Mouse (Mus musculus): ENCODE results near the gene Baz2b. TPM values are rescaled to one million over a fixed set of nuclear protein-coding genes. Genes with fewer than 3 reads are reported as not detected.
"Not testable (repeated sequence)": the region's sequence is repeated elsewhere in the genome, so short reads cannot be mapped to it uniquely, and the experiment has no call there.

Gene Baz2b
- polyA plus RNA-seq, 1 experiment from 2014 or later: 41.9 TPM

DNA sequence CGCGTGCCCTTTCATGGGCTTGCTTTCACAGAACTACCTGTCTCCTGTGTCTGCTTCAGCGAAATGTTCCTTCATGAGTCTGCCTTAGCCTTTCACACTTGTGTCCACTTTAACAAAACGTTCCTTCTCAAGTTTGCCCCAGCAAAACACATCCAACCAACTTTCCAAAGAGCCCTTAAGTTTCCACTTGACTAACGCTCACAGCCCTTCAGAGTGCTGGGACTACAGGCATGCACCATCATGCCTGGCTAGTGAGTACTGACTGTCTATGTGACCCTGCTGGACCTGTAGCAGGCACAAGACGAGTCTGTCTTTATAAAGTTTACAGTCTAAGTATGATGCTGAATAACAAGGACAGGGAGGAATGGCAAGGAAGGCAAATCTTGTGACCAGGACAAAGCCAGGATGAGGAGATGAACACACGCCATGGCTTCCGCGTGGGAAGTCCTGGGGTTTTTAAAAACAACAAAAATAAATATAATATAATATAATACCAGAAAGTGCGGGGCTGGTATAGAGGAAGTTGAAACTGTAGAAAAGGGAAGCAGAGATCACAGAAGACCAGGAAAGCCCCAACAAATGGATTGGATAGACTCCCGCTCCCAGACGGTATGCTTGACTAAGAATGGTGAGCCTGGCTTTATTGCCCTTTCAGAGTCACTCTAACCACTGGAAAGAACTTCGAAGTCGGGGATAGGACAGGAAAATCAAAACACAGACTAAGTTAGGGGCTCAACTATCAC lies 120.7 kb downstream of the Baz2b start:
- peaks cover 37% of the 10 kb centered on the region for H3K4me1 ChIP-seq
- no peaks in the 10 kb centered on the region for H3K9me3 ChIP-seq
- H3K36me3 ChIP-seq: peaks cover 17% of the 10 kb centered on the region
- no peak overlapping the region for H3K9ac ChIP-seq
- H3K4me2 ChIP-seq: no peak overlapping the region
- peak overlapping the region; percentile 78 for H3K27ac ChIP-seq (replicated peaks)
- no peaks in the 10 kb centered on the region for H3K27me3 ChIP-seq (replicated peaks)
- ATAC-seq (ENCODE audit: extremely low read depth, insufficient number of reproducible peaks, low FRiP score, low TSS enrichment): no peak
- no peak overlapping the region for H3K4me3 ChIP-seq
- 84% methylated on average over 14 of the region's 14 CpGs for WGBS

DNA sequence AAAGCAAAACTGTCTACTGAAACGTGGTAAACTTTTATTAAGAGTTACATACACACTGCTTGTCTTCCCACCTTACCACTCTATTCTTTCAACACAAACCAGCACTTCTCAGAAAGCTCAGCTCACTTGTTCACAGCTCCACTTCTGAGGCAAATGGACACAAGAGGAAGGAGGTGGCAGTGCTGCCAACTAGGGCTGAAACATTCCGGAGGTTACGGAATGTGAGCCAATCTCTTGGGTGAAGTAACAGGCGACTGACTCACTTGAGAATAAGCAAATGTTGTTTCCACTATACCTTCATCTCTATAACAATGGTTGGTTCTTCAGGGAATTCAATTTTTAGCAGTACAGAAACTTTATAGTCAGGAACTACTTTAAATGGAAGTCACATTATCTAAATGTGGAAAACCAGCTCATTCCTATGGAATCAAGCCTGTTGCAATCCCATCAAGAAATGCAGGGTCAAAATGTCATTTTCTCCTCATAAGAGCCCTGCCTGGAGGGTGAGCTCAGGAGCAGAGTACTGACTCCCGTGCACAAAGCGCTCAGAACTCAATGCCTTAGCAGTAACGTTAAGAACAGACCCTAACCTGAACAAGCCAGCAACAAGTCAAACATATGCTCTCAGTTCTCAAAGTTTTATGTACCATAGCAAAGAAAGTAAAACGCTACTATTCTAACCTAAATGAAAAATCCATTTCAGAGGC lies 123.3 kb downstream of the Baz2b start:
- Histone ChIP-seq H3K36me3 (peaks cover 12% of the 10 kb centered on the region), H3K4me3 (no peak overlapping the region), H3K27ac (replicated peaks) (peak overlapping the region; percentile 74), H3K9ac (no peak overlapping the region), H3K4me2 (no peak overlapping the region), H3K4me1 (peaks cover 56% of the 10 kb centered on the region), H3K9me3 (no peaks in the 10 kb centered on the region), H3K27me3 (replicated peaks) (no peaks in the 10 kb centered on the region)
- ATAC-seq (ENCODE audit: extremely low read depth, insufficient number of reproducible peaks, low FRiP score, low TSS enrichment): no peak
- 47% methylated on average over 8 of the region's 8 CpGs for WGBS

DNA sequence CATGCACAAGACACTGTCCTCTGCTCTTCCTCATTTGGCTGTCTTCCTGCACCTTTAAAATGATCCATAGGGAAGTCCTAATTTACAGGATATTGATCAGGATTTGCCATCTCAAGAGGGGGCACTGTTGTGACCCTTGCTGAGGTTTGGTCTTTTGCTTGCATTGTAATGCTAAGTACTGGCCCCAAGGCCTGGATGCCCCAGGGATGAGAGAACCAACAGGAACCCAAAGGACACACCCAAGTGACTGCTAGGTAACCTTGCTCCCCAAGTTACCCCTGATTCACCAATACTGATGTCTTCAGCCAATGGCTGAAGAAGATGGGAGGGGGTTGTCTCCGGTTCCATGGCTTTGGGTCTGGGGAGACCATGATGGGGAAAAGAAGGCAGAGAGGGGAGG lies 124.8 kb downstream of the Baz2b start:
- no peak for ATAC-seq (ENCODE audit: extremely low read depth, insufficient number of reproducible peaks, low FRiP score, low TSS enrichment)
- Histone ChIP-seq H3K4me2 (no peak overlapping the region), H3K27me3 (replicated peaks) (no peaks in the 10 kb centered on the region), H3K4me1 (peaks cover 61% of the 10 kb centered on the region), H3K4me3 (no peak overlapping the region), H3K36me3 (0 out of 2 replicates have a peak, but pooled peaks cover 7% of the 10 kb centered on the region), H3K9me3 (no peaks in the 10 kb centered on the region), H3K27ac (replicated peaks) (no peak overlapping the region), H3K9ac (no peak overlapping the region)
- 96% methylated on average over 1 of the region's 1 CpGs for WGBS

DNA sequence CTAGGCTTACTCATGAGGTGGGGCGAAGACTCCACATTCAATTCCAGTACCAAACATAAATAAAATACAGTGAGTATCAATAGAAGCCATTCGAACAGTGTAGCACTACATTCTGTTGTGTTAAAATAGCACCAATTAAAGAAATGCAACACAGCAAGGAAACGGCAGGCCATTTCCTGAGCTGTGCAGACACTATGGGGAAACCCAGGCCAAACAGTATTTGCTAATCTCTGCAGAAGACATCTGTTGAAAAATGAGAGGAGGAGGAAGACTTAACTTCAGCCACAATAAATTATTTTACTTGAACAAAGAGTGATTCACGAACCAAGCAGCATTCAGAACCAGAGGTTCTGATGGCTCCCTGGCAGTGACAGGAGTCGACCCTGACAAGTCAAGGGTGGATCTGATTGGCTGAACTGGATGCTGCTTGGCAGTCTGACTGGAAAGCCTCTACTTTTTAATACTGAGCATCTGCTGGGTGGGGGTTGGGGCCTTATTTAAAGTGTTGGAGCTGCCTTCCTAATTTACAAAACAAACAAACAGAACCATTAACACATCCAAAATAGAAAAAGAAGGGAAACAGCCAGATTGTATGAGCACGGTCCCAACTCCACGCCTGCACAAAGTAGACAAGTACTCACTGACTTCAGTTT lies 126.5 kb downstream of the Baz2b start:
- H3K4me1 ChIP-seq: peaks cover 53% of the 10 kb centered on the region
- no peaks in the 10 kb centered on the region for H3K27me3 ChIP-seq (replicated peaks)
- H3K27ac ChIP-seq (replicated peaks): peak overlapping the region; percentile 36; the same call in 1 of the 2 replicates
- WGBS: 61% methylated on average over 7 of the region's 7 CpGs
- H3K9me3 ChIP-seq: no peaks in the 10 kb centered on the region
- H3K9ac ChIP-seq: no peak overlapping the region
- H3K4me3 ChIP-seq: no peak overlapping the region
- no peaks in the 10 kb centered on the region for H3K36me3 ChIP-seq
- ATAC-seq (ENCODE audit: extremely low read depth, insufficient number of reproducible peaks, low FRiP score, low TSS enrichment): no peak
- H3K4me2 ChIP-seq: no peak overlapping the region

DNA sequence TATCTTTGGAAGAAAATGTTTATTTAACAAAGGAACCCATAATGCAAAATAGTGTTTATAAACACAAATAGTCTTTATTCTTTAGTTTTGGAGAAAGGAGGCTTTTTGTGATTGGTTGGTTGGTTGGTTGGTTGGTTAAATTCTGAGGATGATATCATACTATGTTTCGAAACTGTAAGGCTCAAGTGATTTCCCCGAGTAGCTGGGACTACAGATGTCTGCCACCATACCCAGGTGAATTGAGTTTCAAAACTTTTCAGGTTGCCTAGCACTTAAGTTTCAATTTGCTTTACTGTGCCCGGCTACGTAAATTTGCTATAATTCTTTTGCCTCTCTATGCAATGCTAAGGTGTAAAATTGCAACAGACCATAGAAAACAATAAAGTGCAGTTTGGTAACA lies 127.4 kb downstream of the Baz2b start:
- no peak overlapping the region for H3K4me3 ChIP-seq
- no peaks in the 10 kb centered on the region for H3K9me3 ChIP-seq
- no peak overlapping the region for H3K4me2 ChIP-seq
- H3K27me3 ChIP-seq (replicated peaks): no peaks in the 10 kb centered on the region
- no peak overlapping the region for H3K27ac ChIP-seq (replicated peaks)
- H3K9ac ChIP-seq: no peak overlapping the region
- no peaks in the 10 kb centered on the region for H3K36me3 ChIP-seq
- WGBS: 88% methylated on average over 4 of the region's 4 CpGs
- ATAC-seq (ENCODE audit: extremely low read depth, insufficient number of reproducible peaks, low FRiP score, low TSS enrichment): no peak
- peaks cover 56% of the 10 kb centered on the region for H3K4me1 ChIP-seq

DNA sequence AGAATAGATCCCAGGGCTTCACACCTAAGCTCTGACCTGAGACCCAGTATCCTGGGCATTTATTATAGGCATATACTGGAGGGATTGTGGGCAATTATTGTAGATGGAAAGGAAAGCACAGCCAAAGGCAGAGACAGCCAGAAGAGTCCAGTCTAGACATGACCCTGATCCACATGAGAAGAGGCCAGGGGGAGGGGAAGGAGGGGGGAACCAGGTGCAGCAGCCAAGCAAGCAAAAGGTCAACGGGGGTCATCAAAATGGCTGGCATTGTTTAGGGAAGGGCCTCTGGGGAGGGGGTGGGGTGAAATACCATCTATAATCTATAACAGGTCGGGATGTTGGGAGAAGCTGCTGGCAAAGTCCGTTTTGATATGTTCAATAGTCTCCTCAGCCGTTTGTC lies 128.8 kb downstream of the Baz2b start:
- Histone ChIP-seq H3K4me1 (peaks cover 54% of the 10 kb centered on the region), H3K4me2 (no peak overlapping the region), H3K4me3 (no peak overlapping the region), H3K27ac (replicated peaks) (no peak overlapping the region), H3K27me3 (replicated peaks) (no peaks in the 10 kb centered on the region), H3K36me3 (no peaks in the 10 kb centered on the region), H3K9ac (no peak overlapping the region), H3K9me3 (no peaks in the 10 kb centered on the region)
- no peak for ATAC-seq (ENCODE audit: extremely low read depth, insufficient number of reproducible peaks, low FRiP score, low TSS enrichment)
- whole genome bisulfite sequencing: 56% methylated on average over 4 of the region's 4 CpGs

DNA sequence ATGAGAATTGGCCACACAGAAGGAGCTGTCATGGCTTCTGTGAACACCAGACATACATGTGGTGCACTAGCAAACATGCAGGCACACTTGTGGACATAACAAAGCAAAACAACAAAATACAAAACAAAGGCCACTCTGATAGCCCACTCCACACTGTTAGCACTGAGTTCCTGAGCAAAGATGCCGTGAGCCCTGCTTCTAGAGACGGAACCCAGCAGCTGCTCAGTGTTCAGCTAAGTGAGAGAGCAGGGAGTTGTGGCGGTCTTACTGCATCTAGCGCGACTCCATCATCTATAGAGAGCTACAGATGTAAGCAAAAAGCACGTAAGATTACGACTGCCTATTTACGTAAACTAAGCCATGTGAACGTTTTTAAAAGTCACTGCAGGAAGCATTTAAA lies 132.0 kb downstream of the Baz2b start:
- H3K4me1 ChIP-seq: peaks cover 37% of the 10 kb centered on the region
- no peak overlapping the region for H3K9ac ChIP-seq
- no peak overlapping the region for H3K4me3 ChIP-seq
- peak overlapping the region; percentile 48; the same call in 1 of the 2 replicates for H3K27ac ChIP-seq (replicated peaks)
- no peaks in the 10 kb centered on the region for H3K9me3 ChIP-seq
- WGBS: 80% methylated on average over 9 of the region's 9 CpGs
- ATAC-seq (ENCODE audit: extremely low read depth, insufficient number of reproducible peaks, low FRiP score, low TSS enrichment): no peak
- H3K27me3 ChIP-seq (replicated peaks): no peaks in the 10 kb centered on the region
- H3K4me2 ChIP-seq: no peak overlapping the region
- peaks cover 13% of the 10 kb centered on the region for H3K36me3 ChIP-seq

DNA sequence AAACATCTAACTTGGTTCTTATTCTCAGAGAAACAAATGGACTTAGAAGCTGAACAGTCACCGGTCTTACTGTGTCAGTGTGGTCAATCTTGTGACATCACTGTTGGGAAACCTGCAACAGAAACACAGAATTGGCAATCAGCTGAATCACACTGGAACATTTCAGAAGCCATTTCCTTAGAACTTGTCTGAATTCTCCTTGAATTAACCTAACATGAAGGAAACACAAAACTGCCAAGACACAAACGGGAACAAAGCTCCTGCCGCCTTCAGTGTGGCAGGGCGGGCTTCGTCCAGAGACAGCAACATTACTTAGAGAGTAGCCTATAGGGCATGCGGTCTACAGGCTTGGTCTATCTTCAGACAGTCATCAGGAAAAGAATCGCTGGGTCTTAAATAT lies 132.8 kb downstream of the Baz2b start:
- no peak for ATAC-seq (ENCODE audit: extremely low read depth, insufficient number of reproducible peaks, low FRiP score, low TSS enrichment)
- 56% methylated on average over 7 of the region's 7 CpGs for WGBS
- H3K27ac ChIP-seq (replicated peaks): peak overlapping the region; percentile 48; the same call in 1 of the 2 replicates
- no peak overlapping the region for H3K9ac ChIP-seq
- peaks cover 13% of the 10 kb centered on the region for H3K36me3 ChIP-seq
- H3K27me3 ChIP-seq (replicated peaks): no peaks in the 10 kb centered on the region
- H3K4me1 ChIP-seq: peaks cover 34% of the 10 kb centered on the region
- H3K9me3 ChIP-seq: no peaks in the 10 kb centered on the region
- H3K4me2 ChIP-seq: no peak overlapping the region
- H3K4me3 ChIP-seq: no peak overlapping the region

DNA sequence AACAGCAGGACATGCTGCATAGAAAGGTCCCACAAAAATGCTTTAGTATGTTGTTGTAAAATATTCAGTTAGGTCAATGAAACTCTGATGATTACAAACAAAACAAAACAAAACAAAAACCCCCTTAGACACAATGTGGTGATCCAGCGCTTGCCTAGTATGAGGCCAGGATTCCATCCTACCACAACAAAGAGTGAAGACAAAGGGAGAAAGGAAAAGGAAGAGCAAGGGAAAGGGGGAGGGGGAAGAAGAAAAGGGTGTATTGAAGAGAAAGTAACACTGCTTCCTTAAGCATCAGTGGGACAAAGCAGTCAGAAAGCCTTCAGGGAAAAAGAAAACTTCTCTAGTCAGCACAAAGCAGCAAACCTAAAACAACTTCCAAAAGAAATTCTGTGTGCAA lies 133.6 kb downstream of the Baz2b start:
- ATAC-seq (ENCODE audit: extremely low read depth, insufficient number of reproducible peaks, low FRiP score, low TSS enrichment): no peak
- Histone ChIP-seq H3K9me3 (no peaks in the 10 kb centered on the region), H3K36me3 (peaks cover 13% of the 10 kb centered on the region), H3K27me3 (replicated peaks) (no peaks in the 10 kb centered on the region), H3K4me2 (no peak overlapping the region), H3K4me1 (peaks cover 34% of the 10 kb centered on the region), H3K27ac (replicated peaks) (no peak overlapping the region), H3K9ac (no peak overlapping the region), H3K4me3 (no peak overlapping the region)
- WGBS: 52% methylated on average over 1 of the region's 1 CpGs

DNA sequence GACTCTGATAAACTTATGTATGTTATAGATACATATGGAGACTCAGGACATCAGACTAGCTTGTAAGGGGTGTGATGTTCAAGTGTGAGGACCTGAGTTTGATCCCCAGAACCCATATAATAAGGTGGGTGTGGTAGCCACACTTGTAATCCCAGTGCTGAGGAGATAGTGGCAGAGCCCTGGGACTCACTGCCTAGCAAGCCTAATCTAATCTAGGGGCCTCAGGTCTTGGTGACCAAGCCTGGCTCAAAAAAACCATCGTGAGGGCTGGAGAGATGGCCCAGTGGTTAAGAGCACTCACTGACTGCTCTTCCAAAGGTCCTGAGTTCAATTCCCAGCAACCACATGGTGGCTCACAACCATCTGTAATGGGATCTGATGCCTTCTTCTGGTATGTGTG lies 135.8 kb downstream of the Baz2b start:
- not testable (repeated sequence) for H3K4me3 ChIP-seq; H3K4me2 ChIP-seq; H3K27me3 ChIP-seq (replicated peaks); H3K27ac ChIP-seq (replicated peaks); H3K9ac ChIP-seq; H3K9me3 ChIP-seq; ATAC-seq (ENCODE audit: extremely low read depth, insufficient number of reproducible peaks, low FRiP score, low TSS enrichment)
- 15% methylated on average over 1 of the region's 1 CpGs for WGBS
- H3K36me3 ChIP-seq: peaks cover 16% of the 10 kb centered on the region
- H3K4me1 ChIP-seq: peaks cover 31% of the 10 kb centered on the region

DNA sequence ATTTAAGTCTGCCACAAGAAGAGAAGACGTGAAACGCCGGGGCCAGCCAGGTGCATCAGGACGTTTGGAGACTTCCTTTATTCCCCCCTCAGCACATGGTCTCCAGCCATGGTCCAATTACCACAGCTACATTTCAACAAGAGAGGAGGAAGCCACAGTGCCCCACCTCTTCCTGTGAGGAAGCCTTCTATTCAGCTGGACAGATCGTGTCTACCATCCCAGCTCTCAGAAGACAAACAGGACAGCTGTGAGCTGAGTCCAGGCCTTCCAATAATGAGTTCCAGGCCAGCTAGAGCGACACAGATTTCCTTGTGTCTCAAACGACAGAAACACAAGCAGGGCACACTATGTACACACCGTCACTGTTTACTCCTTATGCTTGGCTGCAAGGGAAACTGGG lies 137.8 kb downstream of the Baz2b start:
- Histone ChIP-seq H3K9me3 (no peaks in the 10 kb centered on the region), H3K36me3 (peaks cover 16% of the 10 kb centered on the region), H3K4me2 (no peak overlapping the region), H3K9ac (no peak overlapping the region), H3K4me1 (peaks cover 15% of the 10 kb centered on the region), H3K27me3 (replicated peaks) (no peaks in the 10 kb centered on the region), H3K4me3 (no peak overlapping the region), H3K27ac (replicated peaks) (peak overlapping the region; percentile 31; the same call in 1 of the 2 replicates)
- WGBS: 56% methylated on average over 8 of the region's 8 CpGs
- no peak for ATAC-seq (ENCODE audit: extremely low read depth, insufficient number of reproducible peaks, low FRiP score, low TSS enrichment)
